Mouse (Mus musculus) heart, postnatal 0 days (tissue): ENCODE measurements around the gene Gmds. TPM values are rescaled to one million over a fixed set of nuclear protein-coding genes. Genes with fewer than 3 reads are reported as not detected.
A peak's percentile ranks its signal among the peaks of the same experiment; 100 is the strongest.

Experiments
- ATAC-seq: fragments of 200-750 bp; cut with Nextera tagmentation; 2 replicates; pipeline ENCODE4 v1.8.0; 2017; ENCODE audit warnings: low read depth, moderate number of reproducible peaks, moderate library complexity; ENCODE audit not compliant: insufficient read depth
- DNase-seq: peaks from one replicate; pipeline ENCODE4 v3.0.0-alpha.2; 2016; ENCODE audit warnings: low spot score
- H3K27ac ChIP-seq: fragments of 300-500 bp; sonication (generic); 2 replicates; pipeline ENCODE4 v1.5.1; 2014; ENCODE audit warnings: low read depth, mild to moderate bottlenecking
- H3K27me3 ChIP-seq: fragments of 300-500 bp; sonication (generic); 2 replicates; pipeline ENCODE4 v1.6.1; 2014; ENCODE audit warnings: low read length, mixed read lengths; ENCODE audit not compliant: control insufficient read depth, insufficient read depth
- H3K36me3 ChIP-seq: fragments of 300-500 bp; sonication (generic); replicated peaks from 2 replicates; pipeline ENCODE4 v1.6.1; 2014; ENCODE audit warnings: low read length, mixed read lengths; ENCODE audit not compliant: control insufficient read depth, insufficient read depth
- H3K4me1 ChIP-seq: fragments of 300-500 bp; sonication (generic); 2 replicates; pipeline ENCODE4 v1.6.1; 2014; ENCODE audit warnings: antibody characterized with exemption; ENCODE audit not compliant: control insufficient read depth, insufficient read depth
- H3K4me2 ChIP-seq: fragments of 300-500 bp; sonication (generic); 2 replicates; pipeline ENCODE4 v1.6.1; 2014; ENCODE audit warnings: low read depth, mild to moderate bottlenecking, low read length, moderate library complexity
- H3K4me3 ChIP-seq: fragments of 300-500 bp; sonication (generic); 2 replicates; pipeline ENCODE4 v1.5.1; 2014; ENCODE audit warnings: low read depth, low read length
- H3K9ac ChIP-seq: fragments of 300-500 bp; sonication (generic); replicated peaks from 2 replicates; pipeline ENCODE4 v1.6.1; 2014; ENCODE audit warnings: low read depth, low read length, mixed read lengths
- H3K9me3 ChIP-seq: fragments of 300-500 bp; sonication (generic); replicated peaks from 2 replicates; pipeline ENCODE4 v1.6.1; 2016; ENCODE audit warnings: low read length; ENCODE audit not compliant: control insufficient read depth
- CTCF ChIP-seq: IDR thresholded peaks from 2 replicates; pipeline ENCODE4 v1.5.1; 2016; ENCODE audit warnings: antibody characterized with exemption, control low read depth, low read depth
- EP300 ChIP-seq: IDR thresholded peaks from 2 replicates; pipeline ENCODE4 v1.6.1; 2016; ENCODE audit warnings: antibody characterized with exemption, low read depth
- WGBS: fragments of 180-500 bp; shearing (Covaris S2); extraction: QIAGEN DNeasy Blood & Tissue Kit; methylation state at CpG from one replicate; pipeline ENCODE4 v1.1.7; 2014; 5-methylcytosine and 5-hydroxymethylcytosine counted together
- polyA plus RNA-seq: library from polyadenylated mRNA; unstranded; fragments of >200 nt; fragmentation: Nextera tagmentation; extraction: Ambion mirVana; gene quantifications from 2 replicates; pipeline ENCODE4 v1.2.1, GENCODE M21; 2015
- total RNA-seq: library from RNA; depleted of rRNA; stranded (reverse); fragments of >200 nt; gene quantifications from 2 replicates; pipeline ENCODE4 v1.2.3, GENCODE M21; 2014; ENCODE audit warnings: low replicate concordance

The Gmds gene
- total and polyA plus RNA-seq, 2 experiments from 2014 or later = 1.3 to 13.0 TPM

GRCm38 (mm10) chr13:31810693-31811541 lies 527.6 kb downstream of the Gmds start:
- ATAC-seq = no peak
- H3K27ac ChIP-seq = peak overlapping the region; percentile 58
- TF ChIP-seq EP300 (no peak), CTCF (no peak)
- H3K4me1 ChIP-seq = no peaks in the 10 kb centered on the region
- DNase-seq = no peak
- peak overlapping the region; percentile 64 for H3K9ac ChIP-seq
- WGBS = 2% methylated on average over 42 of the region's 65 CpGs
- H3K9me3 ChIP-seq = no peaks in the 10 kb centered on the region
- peak overlapping the region; percentile 68 for H3K4me2 ChIP-seq
- H3K4me3 ChIP-seq = peak overlapping the region; percentile 55
- H3K27me3 ChIP-seq = peaks cover 74% of the 10 kb centered on the region
- no peaks in the 10 kb centered on the region for H3K36me3 ChIP-seq

DNA sequence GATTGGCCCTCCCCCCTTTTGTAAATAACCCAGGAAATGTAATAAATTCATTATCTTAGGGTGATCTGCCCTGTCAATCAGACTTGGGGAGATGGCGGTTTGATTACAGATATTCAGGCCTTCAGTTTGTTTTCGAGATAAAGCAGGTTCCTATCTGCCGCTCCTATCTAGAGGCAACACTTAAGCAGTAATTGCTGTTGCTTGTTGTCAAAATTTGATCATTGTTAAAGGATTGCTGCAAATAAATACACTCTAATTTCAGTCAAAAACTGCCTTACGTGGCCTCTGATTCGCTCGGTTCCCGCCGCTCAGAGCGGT lies 528.2 kb downstream of the Gmds start:
- H3K4me2 ChIP-seq = peak overlapping the region; percentile 68
- H3K4me1 ChIP-seq = no peaks in the 10 kb centered on the region
- no peaks in the 10 kb centered on the region for H3K36me3 ChIP-seq
- no peak for ATAC-seq
- H3K27ac ChIP-seq = peak overlapping the region; percentile 58
- peaks cover 80% of the 10 kb centered on the region for H3K27me3 ChIP-seq
- H3K4me3 ChIP-seq = peak overlapping the region; percentile 55
- TF ChIP-seq CTCF (no peak), EP300 (no peak)
- no peak for DNase-seq
- WGBS = 7% methylated on average over 9 of the region's 9 CpGs
- no peaks in the 10 kb centered on the region for H3K9me3 ChIP-seq
- peak overlapping the region; percentile 64 for H3K9ac ChIP-seq

- H3K9me3 ChIP-seq = no peaks in the 10 kb centered on the region
- H3K4me2 ChIP-seq = peak overlapping the region; percentile 31; the same call in 1 of the 2 replicates
- H3K9ac ChIP-seq = no peak overlapping the region
- no peaks in the 10 kb centered on the region for H3K36me3 ChIP-seq
- peaks cover 85% of the 10 kb centered on the region for H3K27me3 ChIP-seq
- TF ChIP-seq EP300 (no peak), CTCF (no peak)
- DNase-seq (no peak), ATAC-seq (no peak)
- WGBS = 24% methylated on average over 6 of the region's 6 CpGs
- H3K4me1 ChIP-seq = no peaks in the 10 kb centered on the region
- no peak overlapping the region for H3K27ac ChIP-seq
- H3K4me3 ChIP-seq = peak overlapping the region; percentile 35
These were observed 528.8 kb downstream of the Gmds start for GRCm38 (mm10) chr13:31809701-31810100.

GRCm38 (mm10) chr13:31808804-31809420 lies 529.6 kb downstream of the Gmds start:
- peak overlapping the region; percentile 76 for H3K4me3 ChIP-seq
- peaks cover 85% of the 10 kb centered on the region for H3K27me3 ChIP-seq
- peak overlapping the region; percentile 89 for H3K27ac ChIP-seq
- 12% methylated on average over 16 of the region's 16 CpGs for WGBS
- no peaks in the 10 kb centered on the region for H3K9me3 ChIP-seq
- no peaks in the 10 kb centered on the region for H3K4me1 ChIP-seq
- H3K9ac ChIP-seq = peak overlapping the region; percentile 89
- TF ChIP-seq CTCF (no peak), EP300 (no peak)
- ATAC-seq (no peak), DNase-seq (no peak)
- peak overlapping the region; percentile 84 for H3K4me2 ChIP-seq
- no peaks in the 10 kb centered on the region for H3K36me3 ChIP-seq

GRCm38 (mm10) chr13:31808116-31808803 lies 530.3 kb downstream of the Gmds start:
- no peak for ATAC-seq
- no peaks in the 10 kb centered on the region for H3K36me3 ChIP-seq
- no peaks in the 10 kb centered on the region for H3K9me3 ChIP-seq
- peak overlapping the region; percentile 84 for H3K4me2 ChIP-seq
- H3K9ac ChIP-seq = peak overlapping the region; percentile 89
- DNase-seq = no peak
- H3K27me3 ChIP-seq = peaks cover 85% of the 10 kb centered on the region
- no peaks in the 10 kb centered on the region for H3K4me1 ChIP-seq
- peak overlapping the region; percentile 89 for H3K27ac ChIP-seq
- TF ChIP-seq CTCF (peak; percentile 12; the same call in 1 of the 2 replicates), EP300 (no peak)
- under 1% methylated on average over 63 of the region's 73 CpGs for WGBS
- peak overlapping the region; percentile 76 for H3K4me3 ChIP-seq
